Mouse (Mus musculus) neural tube, embryonic 14.5 days (tissue): ENCODE data around the gene Gatad2a. TPM values are rescaled to one million over a fixed set of nuclear protein-coding genes. Genes with fewer than 3 reads are reported as not detected.

Source experiments
- ATAC-seq: fragments of 200-750 bp; cut with Nextera tagmentation; 2 replicates; pipeline ENCODE4 v1.8.0; 2017; ENCODE audit warnings: low read depth, mild to moderate bottlenecking, moderate TSS enrichment, moderate library complexity
- H3K27ac ChIP-seq: fragments of 300-500 bp; sonication (generic); 2 replicates; pipeline ENCODE4 v1.5.1; 2014; ENCODE audit warnings: low read depth, mild to moderate bottlenecking, control low read depth, low read length, moderate library complexity, mixed read lengths
- H3K27me3 ChIP-seq: fragments of 300-500 bp; sonication (generic); 2 replicates; pipeline ENCODE4 v1.6.1; 2014; ENCODE audit warnings: low read length; ENCODE audit not compliant: control insufficient read depth, insufficient read depth
- H3K36me3 ChIP-seq: fragments of 300-500 bp; sonication (generic); 2 replicates; pipeline ENCODE4 v1.6.1; 2014; ENCODE audit warnings: low read length, mixed read lengths; ENCODE audit not compliant: control insufficient read depth, insufficient read depth
- H3K4me1 ChIP-seq: fragments of 300-500 bp; sonication (generic); 2 replicates; pipeline ENCODE4 v1.6.1; 2014; ENCODE audit warnings: low read length; ENCODE audit not compliant: control insufficient read depth, insufficient read depth
- H3K4me2 ChIP-seq: fragments of 300-500 bp; sonication (generic); 2 replicates; pipeline ENCODE4 v1.6.1; 2014; ENCODE audit warnings: mild to moderate bottlenecking, low read depth, low read length, control low read depth
- H3K4me3 ChIP-seq: fragments of 300-500 bp; sonication (generic); 2 replicates; pipeline ENCODE4 v1.5.1; 2014; ENCODE audit warnings: low read depth, low read length, control low read depth, mixed read lengths
- H3K9ac ChIP-seq: fragments of 300-500 bp; sonication (generic); replicated peaks from 2 replicates; pipeline ENCODE4 v1.6.1; 2014; ENCODE audit warnings: low read depth, mild to moderate bottlenecking, control low read depth, low read length, mixed read lengths
- H3K9me3 ChIP-seq: fragments of 300-500 bp; sonication (generic); 2 replicates; pipeline ENCODE4 v1.6.1; 2016; ENCODE audit warnings: low read length; ENCODE audit not compliant: control insufficient read depth
- WGBS: fragments of 180-500 bp; shearing (Covaris S2); extraction: QIAGEN DNeasy Blood & Tissue Kit; methylation state at CpG from one replicate; pipeline ENCODE4 v1.1.7; 2014; 5-methylcytosine and 5-hydroxymethylcytosine counted together
- polyA plus RNA-seq: library from polyadenylated mRNA; unstranded; fragments of >200 nt; fragmentation: Nextera tagmentation; extraction: Ambion mirVana; gene quantifications from 2 replicates; pipeline ENCODE4 v1.2.1, GENCODE M21; 2014

Gene Gatad2a
- polyA plus RNA-seq, 1 experiment from 2014 or later = 20.9 TPM

DNA sequence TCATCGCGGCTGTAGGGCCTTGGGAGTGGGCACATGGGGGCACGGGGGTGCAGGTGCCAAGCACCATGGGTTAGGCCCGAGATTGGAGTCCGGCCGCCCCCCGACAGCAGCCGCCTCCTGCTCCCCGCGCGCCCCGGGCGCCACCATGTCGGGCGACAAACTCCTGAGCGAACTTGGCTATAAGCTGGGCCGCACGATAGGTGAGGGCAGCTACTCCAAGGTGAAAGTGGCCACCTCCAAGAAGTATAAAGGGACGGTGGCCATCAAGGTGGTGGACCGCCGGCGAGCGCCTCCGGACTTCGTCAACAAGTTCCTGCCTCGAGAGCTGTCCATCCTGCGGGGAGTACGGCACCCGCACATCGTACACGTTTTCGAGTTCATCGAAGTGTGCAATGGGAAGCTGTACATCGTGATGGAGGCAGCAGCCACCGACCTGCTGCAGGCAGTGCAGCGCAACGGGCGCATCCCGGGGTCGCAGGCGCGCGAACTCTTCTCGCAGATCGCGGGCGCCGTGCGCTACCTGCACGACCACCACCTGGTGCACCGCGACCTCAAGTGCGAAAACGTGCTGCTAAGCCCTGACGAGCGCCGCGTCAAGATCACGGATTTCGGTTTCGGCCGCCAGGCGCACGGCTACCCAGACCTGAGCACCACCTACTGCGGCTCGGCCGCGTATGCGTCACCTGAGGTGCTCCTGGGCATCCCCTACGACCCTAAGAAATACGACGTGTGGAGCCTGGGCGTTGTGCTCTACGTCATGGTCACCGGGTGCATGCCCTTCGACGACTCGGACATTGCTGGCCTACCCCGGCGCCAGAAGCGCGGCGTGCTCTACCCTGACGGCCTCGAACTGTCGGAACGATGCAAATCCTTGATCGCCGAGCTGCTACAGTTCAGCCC is 93.8 kb downstream of the Gatad2a start, which contains the start of the genes Tssk6, Ndufa13 and Yjefn3:
TSS of gene Tssk6 (plus strand) at position 22 of the 900 bp plus-strand sequence.
TSS of gene Ndufa13 (minus strand) at position 396 of the 900 bp plus-strand sequence.
TSS of gene Yjefn3 (minus strand) at position 550 of the 900 bp plus-strand sequence.
- WGBS = 5% methylated on average over 88 of the region's 89 CpGs
- Histone ChIP-seq H3K4me2 (peak within 1 kb of the TSS; percentile 99), H3K9me3 (no peaks in the 10 kb centered on the region), H3K27ac (peak within 1 kb of the TSS; percentile 88), H3K27me3 (no peaks in the 10 kb centered on the region), H3K9ac (peak within 1 kb of the TSS; percentile 79), H3K4me3 (peak within 1 kb of the TSS; percentile 77), H3K36me3 (no peaks in the 10 kb centered on the region), H3K4me1 (peaks cover 17% of the 10 kb centered on the region)
- ATAC-seq = peak; percentile 55

DNA sequence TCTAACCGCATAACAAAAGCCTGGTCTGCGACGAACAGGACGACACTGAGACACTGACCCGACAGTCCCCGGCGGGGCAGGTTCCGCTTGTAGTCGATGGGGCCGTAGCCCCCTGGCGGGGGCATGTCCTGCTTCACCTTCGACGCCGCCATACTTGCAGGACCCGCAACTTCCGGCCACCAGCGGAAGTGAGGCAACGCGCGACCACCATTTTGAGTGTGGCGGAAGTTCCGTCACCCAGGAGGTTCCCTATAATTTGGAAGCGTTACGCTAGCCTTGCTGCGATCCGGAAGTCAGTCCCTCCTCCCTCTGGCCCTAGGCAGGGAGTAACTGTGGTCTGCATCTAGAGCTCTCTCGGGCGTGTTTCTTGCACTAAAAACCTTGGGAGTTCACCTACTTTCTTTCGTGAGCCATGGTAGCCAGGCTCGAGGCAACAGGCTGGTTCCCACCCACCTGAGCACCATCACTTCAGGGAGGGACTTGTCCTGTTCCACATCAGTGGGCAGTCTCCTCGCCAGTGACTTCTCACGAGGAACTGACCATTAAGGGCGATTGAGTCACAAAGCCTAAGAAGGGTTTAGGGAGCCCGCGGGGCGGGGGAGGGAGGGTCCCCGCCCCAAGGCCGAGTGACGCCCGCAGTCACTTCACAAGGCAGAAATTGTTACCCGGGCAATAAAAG is 94.6 kb downstream of the Gatad2a start:
- H3K4me2 ChIP-seq = peak overlapping the region; percentile 99
- no peaks in the 10 kb centered on the region for H3K27me3 ChIP-seq
- H3K4me1 ChIP-seq = peaks cover 20% of the 10 kb centered on the region
- H3K36me3 ChIP-seq = no peaks in the 10 kb centered on the region
- ATAC-seq = peak; percentile 64
- peak overlapping the region; percentile 79 for H3K9ac ChIP-seq
- peak overlapping the region; percentile 88 for H3K27ac ChIP-seq
- H3K9me3 ChIP-seq = no peaks in the 10 kb centered on the region
- H3K4me3 ChIP-seq = peak overlapping the region; percentile 77
- WGBS = under 1% methylated on average over 41 of the region's 41 CpGs

DNA sequence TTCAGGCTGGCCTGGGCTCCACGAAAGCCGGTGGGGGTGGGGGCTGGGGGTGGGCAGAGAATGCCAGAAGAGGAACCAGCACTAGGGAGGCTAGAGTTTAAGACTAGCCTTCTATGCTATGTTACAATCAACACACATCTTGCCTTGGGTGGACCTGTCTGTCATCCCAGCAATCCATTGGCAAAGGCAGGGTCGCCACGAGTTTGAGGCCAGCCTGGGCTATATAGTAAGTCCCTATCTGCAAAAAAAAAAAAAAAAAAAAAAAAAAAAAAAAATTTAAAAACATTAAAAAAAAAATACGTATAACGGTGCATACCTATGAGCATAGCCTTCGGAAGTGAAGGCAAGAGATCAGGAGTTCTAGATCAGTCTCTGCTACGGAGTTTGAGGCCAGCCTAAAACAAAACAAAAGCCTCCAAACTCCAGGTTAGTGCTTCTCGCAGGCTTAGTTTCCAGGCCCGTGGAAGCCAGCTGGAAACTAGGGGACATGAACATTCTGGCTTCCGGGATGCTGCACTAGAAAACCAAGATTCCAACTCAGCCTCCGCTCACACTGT is 95.2 kb downstream of the Gatad2a start:
- no peaks in the 10 kb centered on the region for H3K27me3 ChIP-seq

DNA sequence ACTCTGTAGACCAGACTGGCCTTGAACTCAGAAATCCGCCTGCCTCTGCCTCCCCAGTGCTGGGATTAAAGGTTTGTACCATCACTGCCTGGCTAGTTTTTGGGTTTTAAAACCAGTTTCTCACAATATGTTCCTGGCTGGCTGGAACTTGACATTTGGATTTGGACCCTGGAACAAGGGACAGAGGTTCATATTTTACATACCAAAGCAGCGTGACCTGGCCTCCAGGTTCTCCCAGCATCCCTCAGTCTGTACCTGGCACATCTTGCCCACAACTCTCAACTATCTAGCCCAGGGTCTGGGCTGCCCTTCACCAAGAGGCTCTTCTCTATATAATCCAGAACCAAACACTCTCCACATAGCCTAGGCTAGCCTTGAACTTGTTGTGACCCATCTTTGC is 96.3 kb downstream of the Gatad2a start:
- 95% methylated on average over 2 of the region's 2 CpGs for WGBS
- H3K27me3 ChIP-seq = no peaks in the 10 kb centered on the region
- H3K4me1 ChIP-seq = peaks cover 23% of the 10 kb centered on the region
- ATAC-seq = no peak
- H3K27ac ChIP-seq = no peak overlapping the region
- no peak overlapping the region for H3K4me3 ChIP-seq
- H3K9ac ChIP-seq = no peak overlapping the region
- H3K9me3 ChIP-seq = no peaks in the 10 kb centered on the region
- H3K4me2 ChIP-seq = no peak overlapping the region
- H3K36me3 ChIP-seq = no peaks in the 10 kb centered on the region

More for the DNA sequence above, 95.2 kb downstream of the Gatad2a start:
- ATAC-seq = peak; percentile 2; the same call in 1 of the 2 replicates
- Histone ChIP-seq H3K27ac (peak overlapping the region; percentile 88), H3K4me2 (peak overlapping the region; percentile 99), H3K4me3 (peak overlapping the region; percentile 77), H3K9ac (peak overlapping the region; percentile 79), H3K9me3 (no peaks in the 10 kb centered on the region), H3K4me1 (peaks cover 20% of the 10 kb centered on the region), H3K36me3 (no peaks in the 10 kb centered on the region)
- WGBS = 20% methylated on average over 12 of the region's 12 CpGs

DNA sequence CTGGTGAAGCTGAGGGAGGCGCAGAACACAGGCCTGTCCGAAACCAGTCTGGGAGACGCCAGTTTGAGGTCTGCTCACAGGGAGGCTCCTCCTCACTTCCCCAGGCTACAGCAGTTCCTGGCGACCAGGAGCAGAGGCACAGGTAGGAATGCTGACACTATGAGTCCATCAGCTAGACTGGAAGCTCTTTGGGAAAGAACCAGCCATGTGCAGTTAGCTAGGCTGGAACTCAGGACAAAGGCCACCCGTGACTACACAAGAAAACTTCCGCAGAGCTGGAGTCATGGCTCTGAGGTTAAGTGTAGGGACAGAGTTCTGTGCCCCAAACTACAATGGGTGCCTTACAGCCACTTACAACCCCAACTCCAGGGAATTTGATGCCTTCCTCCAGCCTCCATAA is 98.3 kb downstream of the Gatad2a start:
- H3K36me3 ChIP-seq = 0 out of 2 replicates have a peak, but pooled peaks cover 4% of the 10 kb centered on the region
- H3K4me1 ChIP-seq = peaks cover 19% of the 10 kb centered on the region
- no peaks in the 10 kb centered on the region for H3K9me3 ChIP-seq
- no peaks in the 10 kb centered on the region for H3K27me3 ChIP-seq
- WGBS = 87% methylated on average over 6 of the region's 6 CpGs
- no peak overlapping the region for H3K27ac ChIP-seq
- no peak overlapping the region for H3K4me3 ChIP-seq
- H3K4me2 ChIP-seq = no peak overlapping the region
- H3K9ac ChIP-seq = no peak overlapping the region
- ATAC-seq = no peak

DNA sequence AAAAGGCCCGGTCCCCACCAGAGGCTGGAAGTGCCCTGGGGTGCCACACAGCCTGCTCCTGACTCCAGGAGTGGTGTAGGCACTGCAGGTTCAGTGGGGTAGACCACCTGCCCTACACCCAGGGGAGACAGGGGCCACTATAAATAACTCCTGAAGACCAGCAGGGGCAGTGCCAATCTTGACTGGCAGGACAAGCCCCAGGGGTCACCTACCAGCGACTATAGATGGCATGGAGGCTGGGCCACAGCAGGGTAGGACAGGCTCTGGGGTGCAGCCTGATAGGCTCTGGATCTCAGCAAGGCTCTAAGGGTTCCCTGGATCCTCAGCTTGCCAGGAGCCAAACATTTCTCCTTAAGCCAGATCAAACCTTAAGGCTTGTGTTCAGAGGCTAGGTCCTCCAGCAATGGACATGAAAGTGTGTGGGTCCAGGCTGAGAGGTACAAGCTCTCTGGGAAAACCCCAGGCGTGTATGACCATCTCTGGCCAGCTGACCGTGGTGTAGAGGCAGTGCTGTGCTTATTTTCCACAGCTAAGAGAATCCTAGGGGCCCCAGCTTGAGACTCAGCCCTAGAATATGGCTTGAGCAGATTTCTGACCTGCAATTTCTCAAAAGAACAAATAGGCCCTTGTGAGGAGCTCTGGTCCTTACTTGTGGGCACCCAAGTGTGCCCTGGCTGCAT is 100.3 kb downstream of the Gatad2a start:
- ATAC-seq = no peak
- Histone ChIP-seq H3K36me3 (0 out of 2 replicates have a peak, but pooled peaks cover 4% of the 10 kb centered on the region), H3K4me1 (peaks cover 12% of the 10 kb centered on the region), H3K9me3 (no peaks in the 10 kb centered on the region), H3K4me2 (no peak overlapping the region), H3K27me3 (no peaks in the 10 kb centered on the region), H3K4me3 (no peak overlapping the region), H3K27ac (no peak overlapping the region), H3K9ac (no peak overlapping the region)
- WGBS = 78% methylated on average over 4 of the region's 4 CpGs

DNA sequence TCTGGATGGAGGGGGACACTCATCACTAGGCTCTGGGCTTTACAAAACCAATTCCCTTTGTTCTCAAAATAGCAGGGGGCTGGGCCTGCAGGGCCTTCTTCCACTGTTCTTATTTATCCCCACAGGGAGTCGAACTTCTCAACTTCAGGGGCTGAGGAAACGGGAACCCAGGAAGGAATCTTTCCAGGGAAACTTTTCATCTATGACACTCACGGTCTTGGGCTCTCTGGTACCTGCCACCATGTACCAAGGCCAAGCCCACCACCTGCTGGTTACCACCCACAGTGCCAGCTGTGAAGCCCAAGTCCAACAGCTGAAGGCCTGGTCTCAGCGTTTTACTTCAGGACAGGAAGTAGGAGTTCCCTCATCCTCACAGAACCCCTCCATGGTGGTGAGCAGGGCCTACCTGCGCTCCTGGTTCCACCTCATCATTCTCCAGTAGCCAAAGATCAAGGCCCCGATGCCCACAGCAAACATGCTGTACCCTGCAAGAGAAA is 101.3 kb downstream of the Gatad2a start:
- Histone ChIP-seq H3K4me2 (no peak overlapping the region), H3K9ac (no peak overlapping the region), H3K36me3 (0 out of 2 replicates have a peak, but pooled peaks cover 4% of the 10 kb centered on the region), H3K4me3 (no peak overlapping the region), H3K4me1 (peaks cover 6% of the 10 kb centered on the region; the same call in 1 of the 2 replicates), H3K27me3 (peaks cover under 1% of the 10 kb centered on the region; the same call in 1 of the 2 replicates), H3K9me3 (no peaks in the 10 kb centered on the region), H3K27ac (no peak overlapping the region)
- no peak for ATAC-seq
- 53% methylated on average over 6 of the region's 6 CpGs for WGBS

DNA sequence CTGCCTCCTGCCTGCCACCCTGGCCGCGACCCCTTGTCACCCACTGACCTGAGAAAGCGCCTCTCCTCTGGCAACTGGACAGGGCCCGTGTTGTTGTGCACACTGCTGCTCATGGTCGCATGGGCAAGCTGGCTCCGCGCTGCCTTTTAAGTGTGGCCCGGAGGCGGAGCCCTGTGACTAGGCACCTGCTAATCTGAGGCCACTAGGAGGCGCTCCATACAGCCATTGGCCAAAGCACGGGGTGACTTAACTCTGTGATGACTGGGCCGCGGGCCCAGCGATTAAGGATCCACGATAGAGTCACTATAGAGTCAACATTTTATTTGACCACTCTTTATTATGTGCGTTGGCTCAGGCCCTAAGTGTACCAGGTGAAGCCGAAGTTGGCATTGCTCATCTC is 102.3 kb downstream of the Gatad2a start:
- H3K36me3 ChIP-seq = 0 out of 2 replicates have a peak, but pooled peaks cover 4% of the 10 kb centered on the region
- no peak overlapping the region for H3K9ac ChIP-seq
- no peak for ATAC-seq
- WGBS = 38% methylated on average over 17 of the region's 17 CpGs
- no peak overlapping the region for H3K4me2 ChIP-seq
- H3K9me3 ChIP-seq = no peaks in the 10 kb centered on the region
- H3K27ac ChIP-seq = no peak overlapping the region
- no peak overlapping the region for H3K4me3 ChIP-seq
- peaks cover 9% of the 10 kb centered on the region for H3K27me3 ChIP-seq
- peaks cover 6% of the 10 kb centered on the region; the same call in 1 of the 2 replicates for H3K4me1 ChIP-seq
